Mouse (Mus musculus) cerebellum, postnatal 36 days (tissue): ENCODE measurements around the gene Irf3.

Source experiments
- DNase-seq, 2 experiments: peaks; one replicate each; pipeline ENCODE4 v3.0.0; 2021 to 2022; ENCODE audit warnings: mixed read lengths in 2 of 2

Gene Irf3

GRCm38 (mm10) chr7:44974383-44975116 lies 22.9 kb upstream of the Irf3 start, which contains the start of gene Cpt1c:
Gene Cpt1c, minus strand, starts transcription at chr7:44974851.
- DNase-seq, result peak; percentile 89 to 90

DNA sequence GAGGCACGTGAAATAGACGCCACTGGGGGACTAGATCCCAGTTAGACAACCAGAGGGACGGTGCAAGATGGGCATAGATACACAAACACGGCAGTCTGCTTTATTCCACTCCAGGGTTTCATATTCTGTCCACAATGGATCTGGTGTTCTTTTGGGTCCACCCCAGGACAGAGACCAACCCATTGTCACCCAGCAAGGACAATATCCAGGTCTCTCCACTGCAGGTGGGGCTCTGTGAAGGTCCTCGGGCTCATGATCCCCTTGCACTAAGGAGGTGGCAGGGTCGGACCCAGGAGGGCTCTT lies 22.4 kb upstream of the Irf3 start:
- no peak for DNase-seq

GRCm38 (mm10) chr7:44978300-44978699 lies 19.1 kb upstream of the Irf3 start:
- no peak for DNase-seq

- no peak for DNase-seq
Measured at GRCm38 (mm10) chr7:44981539-44981938, 15.9 kb upstream of the Irf3 start.

DNA sequence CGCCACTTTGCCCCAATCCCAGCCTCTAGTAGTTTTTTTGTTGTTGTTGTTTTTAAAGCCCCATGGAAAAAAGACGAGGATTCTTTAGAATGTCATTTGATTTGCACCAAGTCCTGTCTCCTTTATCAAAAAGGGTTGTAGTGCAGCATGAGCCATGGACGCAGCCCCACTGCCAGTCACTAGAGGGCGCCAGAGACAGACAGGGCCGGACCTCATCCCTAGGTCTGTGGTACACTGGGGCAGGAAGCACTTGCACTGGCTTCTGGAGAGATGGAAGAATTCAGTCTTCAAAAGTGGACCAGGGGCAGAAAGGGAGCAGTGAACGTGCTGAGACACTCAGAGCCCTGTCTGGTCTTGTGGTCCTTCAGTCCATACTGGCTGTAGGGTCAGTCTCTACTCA lies 14.4 kb upstream of the Irf3 start:
- peak; percentile 88 to 91 for DNase-seq

- DNase-seq, result no peak
Measured at GRCm38 (mm10) chr7:44983944-44984832, 13.3 kb upstream of the Irf3 start.

GRCm38 (mm10) chr7:44984833-44985164 lies 12.6 kb upstream of the Irf3 start:
- DNase-seq, result no peak

GRCm38 (mm10) chr7:44985595-44986191 lies 11.8 kb upstream of the Irf3 start:
- peak; percentile 50 to 61 for DNase-seq

GRCm38 (mm10) chr7:44986192-44986878 lies 11.1 kb upstream of the Irf3 start, which contains the start of gene Prmt1:
Gene Prmt1, minus strand, starts transcription at chr7:44986568.
- peak; percentile 97 to 98 for DNase-seq

- no peak for DNase-seq
Measured at GRCm38 (mm10) chr7:44986879-44987718, 10.3 kb upstream of the Irf3 start.

- DNase-seq, result no peak
Measured at GRCm38 (mm10) chr7:44996672-44997071, 776 bp upstream of the Irf3 start.

GRCm38 (mm10) chr7:44997940-44998428 lies 536 bp downstream of the Irf3 start:
- no peak for DNase-seq

GRCm38 (mm10) chr7:44998501-44998955 lies 1.1 kb downstream of the Irf3 start, which contains the start of gene Bcl2l12:
Gene Bcl2l12, minus strand, starts transcription at chr7:44998712.
- peak; percentile 38 to 43 for DNase-seq

DNA sequence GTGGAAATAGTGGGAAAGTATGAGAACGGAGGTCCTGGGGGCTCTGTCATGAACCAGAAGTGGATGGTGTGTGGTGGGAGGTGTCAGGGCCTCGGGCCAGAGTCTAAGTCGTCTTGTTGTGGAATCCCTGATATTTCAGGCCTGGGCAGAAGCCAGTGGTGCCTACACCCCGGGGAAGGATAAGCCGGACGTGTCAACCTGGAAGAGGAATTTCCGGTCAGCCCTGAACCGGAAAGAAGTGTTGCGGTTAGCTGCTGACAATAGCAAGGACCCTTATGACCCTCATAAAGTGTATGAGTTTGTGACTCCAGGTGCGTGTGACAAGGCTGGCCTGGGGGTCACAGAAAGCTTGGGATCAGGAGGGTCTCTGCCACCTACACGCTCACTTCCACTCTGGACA lies 2.3 kb downstream of the Irf3 start:
- no peak for DNase-seq

GRCm38 (mm10) chr7:45000539-45001114 lies 3.2 kb downstream of the Irf3 start:
- DNase-seq, result no peak

DNA sequence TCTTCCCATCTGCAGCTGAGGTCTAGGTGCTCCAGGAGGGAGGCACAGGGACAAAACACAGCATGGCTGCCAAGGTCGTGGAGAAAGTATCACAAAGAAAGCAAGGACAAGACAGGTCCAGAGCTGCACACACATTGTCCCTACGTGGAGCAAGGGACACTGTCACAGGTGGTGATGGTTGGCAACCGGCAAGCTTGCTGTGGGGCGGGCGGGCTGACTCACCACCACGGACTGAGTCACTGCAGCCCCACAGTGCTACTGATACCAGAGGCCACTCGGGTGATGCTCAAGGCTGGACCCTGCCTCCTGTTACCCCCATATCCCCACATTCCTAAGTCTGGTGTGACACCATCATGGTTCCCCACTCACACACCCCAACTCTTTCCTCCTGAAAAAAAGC lies 5.0 kb downstream of the Irf3 start:
- DNase-seq, result peak; percentile 32 to 40

DNA sequence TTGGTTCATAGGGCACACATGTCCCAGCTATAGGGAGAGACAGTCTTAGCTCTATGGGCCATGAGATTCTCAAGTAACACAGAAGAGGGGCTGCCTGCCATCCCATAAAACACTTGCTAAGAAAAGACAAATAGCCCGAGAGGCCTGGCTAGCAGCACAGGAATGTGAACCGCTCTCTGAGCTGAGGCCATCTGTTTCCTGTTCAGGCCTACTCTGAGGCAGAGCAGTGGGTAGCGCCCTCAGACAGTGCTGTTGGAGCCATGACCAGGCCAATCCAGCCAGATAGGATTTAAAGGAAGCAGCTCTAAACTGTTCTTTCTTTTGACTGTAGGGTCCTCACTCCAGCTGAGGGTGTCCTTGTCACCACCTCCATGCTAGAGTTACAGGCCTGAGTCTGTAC lies 7.1 kb downstream of the Irf3 start:
- DNase-seq, result no peak

GRCm38 (mm10) chr7:45005321-45005992 lies 8.0 kb downstream of the Irf3 start:
- no peak for DNase-seq

DNA sequence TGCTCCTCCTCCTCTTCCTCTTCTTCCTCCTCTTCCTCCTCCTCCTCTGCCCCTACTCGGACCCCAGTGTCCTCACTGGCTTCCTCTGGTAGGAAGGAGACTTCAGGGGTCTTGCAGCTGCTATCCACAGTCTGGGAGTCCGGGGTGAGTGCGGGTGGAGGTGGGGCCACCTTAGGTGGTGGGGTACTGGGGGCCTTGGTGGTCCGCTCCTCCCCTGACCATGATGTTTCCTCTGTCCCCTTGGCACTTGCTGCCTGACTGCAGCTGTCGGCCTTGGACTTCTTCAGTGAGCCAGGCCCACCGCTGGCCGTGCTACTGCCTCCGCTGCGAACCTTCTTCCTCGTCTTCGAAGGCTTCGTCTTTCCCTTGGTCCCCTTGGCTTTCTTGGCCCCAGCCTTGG lies 9.1 kb downstream of the Irf3 start:
- no peak for DNase-seq

DNA sequence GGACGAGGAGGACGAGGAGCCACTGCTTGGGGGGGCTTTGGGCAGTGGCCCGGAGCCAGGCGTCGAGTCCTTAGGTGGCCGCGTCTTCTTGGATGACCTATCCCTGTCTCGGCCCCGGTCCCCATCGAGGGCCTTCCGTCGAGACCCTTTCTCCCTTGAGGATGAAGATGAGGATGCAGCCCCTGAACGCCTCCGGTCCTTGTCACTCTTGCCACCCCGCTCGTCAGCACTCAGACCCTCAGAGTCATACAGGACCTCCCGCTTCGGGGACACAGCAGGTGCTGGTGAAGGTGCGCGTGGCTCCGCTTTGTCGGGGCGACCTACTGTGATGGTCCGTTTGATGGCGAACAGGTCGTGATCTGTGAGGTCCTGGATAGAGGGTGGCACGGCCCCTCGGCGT lies 9.7 kb downstream of the Irf3 start:
- DNase-seq, result no peak

GRCm38 (mm10) chr7:45007846-45008245 lies 10.4 kb downstream of the Irf3 start:
- DNase-seq, result no peak
